Mouse (Mus musculus): Measurements from ENCODE around the gene Atp9a.

Gene Atp9a

GRCm38 (mm10) chr2:168593004-168593403 lies 149.2 kb downstream of the Atp9a start:
- DNase-seq, result no peak

GRCm38 (mm10) chr2:168591076-168591475 lies 151.1 kb downstream of the Atp9a start:
- no peak for DNase-seq

GRCm38 (mm10) chr2:168590556-168590955 lies 151.7 kb downstream of the Atp9a start:
- DNase-seq, result peak; percentile 57 to 61

GRCm38 (mm10) chr2:168590168-168590551 lies 152.0 kb downstream of the Atp9a start:
- peak; percentile 80 to 84 for DNase-seq

- peak; percentile 59 to 75 for DNase-seq
These were observed 152.6 kb downstream of the Atp9a start for GRCm38 (mm10) chr2:168589368-168590167.

- DNase-seq, result peak in 1 of 2 experiments; percentile 40
These were observed 153.4 kb downstream of the Atp9a start for GRCm38 (mm10) chr2:168588591-168589367.

GRCm38 (mm10) chr2:168587159-168587558 lies 155.1 kb downstream of the Atp9a start:
- no peak for DNase-seq

GRCm38 (mm10) chr2:168586512-168586911 lies 155.7 kb downstream of the Atp9a start:
- no peak for DNase-seq

GRCm38 (mm10) chr2:168584857-168585256 lies 157.4 kb downstream of the Atp9a start:
- no peak for DNase-seq

All from thymus, postnatal 36 days (tissue).